Comparison of ENCODE assay signal across 22 mouse cellular contexts in genomic region chrX:57228178-57228577, GRCm38 (mm10). TPM values are rescaled to one million over a fixed set of nuclear protein-coding genes. Genes with fewer than 3 reads are reported as not detected.
DNase-seq lines count a peak whose midpoint lies in the region; TF ChIP-seq lines count a peak whose summit lies in the region.
"Had no signal": no experiment of that assay in that cellular context is flagged by ENCODE, and none has a peak within 500 bp of the region (broad histone marks: within the 10 kb centered on the region; RNA-seq: fewer than 3 reads in every experiment).

No protein-coding gene starts in this region.

- no peak for TF ChIP-seq CTCF in bone marrow, adult 2 months (IDR thresholded peaks at IDR 0.05; ENCODE audit: control insufficient read depth, insufficient read depth, low read length)

- no peak for TF ChIP-seq POLR2A in bone marrow, adult 2 months (IDR thresholded peaks at IDR 0.05; ENCODE audit: borderline replicate concordance, control insufficient read depth, low read depth, low read length)

- DNase-seq in lung, postnatal 25 days (ENCODE audit: low spot score), result peak; percentile 1
- DNase-seq in lung, adult 18-20 months, result no peak
- peak; percentile 71 for DNase-seq in naive thymus-derived CD4-positive, alpha-beta T cell, adult 2 months (ENCODE audit: low read depth)
- DNase-seq in thymus, postnatal 25 days, result peak; percentile 49
- no peak for DNase-seq in ovary, postnatal 10 days (ENCODE audit: low spot score)
- no peak for DNase-seq in frontal cortex, postnatal 25 days (ENCODE audit: low spot score in 2 of 2)
- DNase-seq in c-Kit-positive CD71-positive TER-119-positive erythroid progenitor cells, embryonic 14.5 days (ENCODE audit: low spot score), result no peak
- DNase-seq: adrenal gland, adult 2 months; cerebellum, adult 11 months; cerebellum, postnatal 14 days; heart, adult 11 months; kidney, adult 9 months; kidney, postnatal 4 days; lung, postnatal 14 days had no signal

- WGBS in bone marrow, adult 2 months, result 28% methylated on average over 2 of the region's 2 CpGs

- no peak overlapping the region for H3K27ac ChIP-seq in bone marrow, adult 2 months (ENCODE audit: control insufficient read depth, insufficient read depth, low read depth, low read length, poor library complexity)
- H3K27ac ChIP-seq: forebrain, embryonic 12.5 days; limb, embryonic 12.5 days; liver, embryonic 14.5 days; midbrain, embryonic 12.5 days had no signal

- no peaks in the 10 kb centered on the region; the same call in 1 of the 2 replicates for H3K4me1 ChIP-seq in bone marrow, adult 2 months (ENCODE audit: control insufficient read depth, insufficient read depth, low read length)
- H3K4me1 ChIP-seq: forebrain, embryonic 12.5 days; limb, embryonic 12.5 days; midbrain, embryonic 12.5 days had no signal

- peak overlapping the region; percentile 20 for H3K4me3 ChIP-seq in bone marrow, adult 2 months (replicated peaks; ENCODE audit: control insufficient read depth, low read depth, low read length)
- H3K4me3 ChIP-seq: forebrain, embryonic 12.5 days; limb, embryonic 12.5 days; midbrain, embryonic 12.5 days had no signal

RNA-seq across cellular contexts. Expression of gene Cd40lg, which starts 16.2 kb away (rescaled TPM):
- not detected in 2 replicates for polyA plus RNA-seq in bone marrow, adult 2 months (2011; ENCODE audit: insufficient read depth, insufficient read length, low replicate concordance, missing spikeins)
- polyA plus RNA-seq: adrenal gland, adult 2 months; forebrain, embryonic 12.5 days; heart, embryonic 14.5 days; intestine, embryonic 14.5 days; limb, embryonic 12.5 days; liver, embryonic 14.5 days; midbrain, embryonic 12.5 days; neural tube, embryonic 14.5 days had no signal

Comparison
In these comparisons a context has a peak if more than half of its experiments do, and no peak if none do; other contexts are left out.
1. DNase-seq: peak in lung, postnatal 25 days (single experiment), naive thymus-derived CD4-positive, alpha-beta T cell, adult 2 months (single experiment) and thymus, postnatal 25 days (single experiment); none in lung, adult 18-20 months (0 of 2), ovary, postnatal 10 days (single experiment), frontal cortex, postnatal 25 days (0 of 2) and c-Kit-positive CD71-positive TER-119-positive erythroid progenitor cells, embryonic 14.5 days (single experiment).